Mouse (Mus musculus) ES-E14 (cell line): ENCODE measurements at regions not wholly inside any gene's neighbourhood (a gene's known extent, or its start where the extent isn't known, plus 50 kb on each side); places are given as distances from the start of the nearest gene placed in this dataset.

Experiments used
- MAFK ChIP-seq: IDR thresholded peaks from 2 replicates; pipeline ENCODE4 v1.6.1; 2014; ENCODE audit warnings: mild to moderate bottlenecking, low read depth, low read length, inconsistent platforms; ENCODE audit not compliant: insufficient read depth
- ZC3H11A ChIP-seq: IDR thresholded peaks from 2 replicates; pipeline ENCODE4 v1.6.1; 2012; ENCODE audit warnings: low read depth, mild to moderate bottlenecking, inconsistent platforms, low read length, borderline replicate concordance
- ZNF384 ChIP-seq: IDR thresholded peaks from 2 replicates; pipeline ENCODE4 v1.6.1; 2012; ENCODE audit warnings: low read depth, low read length, inconsistent platforms

GRCm38 (mm10) chr19:21991413-21991812 is 147.4 kb upstream of the Trpm3 start:
- TF ChIP-seq ZC3H11A (no peak), MAFK (no peak), ZNF384 (no peak)
